Mouse (Mus musculus) CH12.LX (cell line): ENCODE data around the gene Ell2. TPM values are rescaled to one million over a fixed set of nuclear protein-coding genes. Genes with fewer than 3 reads are reported as not detected.

Source experiments
- DNase-seq: peaks from one replicate; pipeline ENCODE4 v3.0.0-alpha.2; 2013; ENCODE audit errors: extremely low read depth
- H3K27ac ChIP-seq: 2 replicates; pipeline ENCODE4 v1.5.1; 2012; ENCODE audit warnings: low read depth, mild to moderate bottlenecking, control low read depth, moderate library complexity; ENCODE audit not compliant: insufficient read depth
- H3K27me3 ChIP-seq: replicated peaks from 2 replicates; pipeline ENCODE3; 2012; ENCODE audit warnings: inconsistent platforms
- H3K36me3 ChIP-seq, 2 experiments: replicated peaks in 1 of 2; 2 replicates each; pipeline versions ENCODE3 to v1.6.1; 2012; ENCODE audit warnings: inconsistent platforms in 1 of 2, low read length in 1 of 2, mild to moderate bottlenecking in 1 of 2, mixed read lengths in 1 of 2, moderate library complexity in 1 of 2; ENCODE audit not compliant: control insufficient read depth in 1 of 2, insufficient read depth in 1 of 2
- H3K4me1 ChIP-seq, 2 experiments: 2 replicates each; pipeline ENCODE4 v1.6.1; 2012; ENCODE audit warnings: inconsistent platforms in 1 of 2, moderate library complexity in 1 of 2; ENCODE audit not compliant: insufficient read depth in 2 of 2, control insufficient read depth in 1 of 2
- H3K4me2 ChIP-seq: 2 replicates; pipeline ENCODE4 v1.6.1; 2012; ENCODE audit warnings: low read depth, mild to moderate bottlenecking, control low read depth; ENCODE audit not compliant: poor library complexity, insufficient read depth, severe bottlenecking
- H3K4me3 ChIP-seq, 3 experiments: fragments of 150-350 bp in 1 of 3; sonication (generic) in 1 of 3; replicated peaks in 1 of 3; 2 replicates each; pipeline versions ENCODE3 to v1.5.1; 2011 to 2012; ENCODE audit warnings: low read depth in 2 of 3, low read length in 2 of 3, mild to moderate bottlenecking in 2 of 3, moderate library complexity in 2 of 3, control low read depth in 1 of 3, improper control_type of control experiment in 1 of 3, inconsistent platforms in 1 of 3, mixed read lengths in 1 of 3; ENCODE audit not compliant: poor library complexity in 1 of 3
- H3K79me2 ChIP-seq: replicated peaks from 2 replicates; pipeline ENCODE4 v1.6.1; 2012; ENCODE audit warnings: mild to moderate bottlenecking, moderate library complexity; ENCODE audit not compliant: control insufficient read depth, poor library complexity, insufficient read depth, severe bottlenecking; ENCODE audit errors: extremely low read depth
- H3K9ac ChIP-seq: 2 replicates; pipeline ENCODE4 v1.6.1; 2012; ENCODE audit warnings: low read depth, mild to moderate bottlenecking, control low read depth, moderate library complexity; ENCODE audit not compliant: insufficient read depth
- H3K9me3 ChIP-seq: replicated peaks from 2 replicates; pipeline ENCODE3; 2012; ENCODE audit warnings: low read length, inconsistent platforms, mixed read lengths
- BHLHE40 ChIP-seq: IDR thresholded peaks from 2 replicates; pipeline ENCODE4 v1.6.1; 2011; ENCODE audit warnings: mild to moderate bottlenecking, low read depth, low read length, improper control_type of control experiment
- CHD2 ChIP-seq: IDR thresholded peaks from 2 replicates; pipeline ENCODE4 v1.6.1; 2011; ENCODE audit warnings: low read length, improper control_type of control experiment
- CTCF ChIP-seq, 2 experiments: IDR thresholded peaks in 1 of 2; conservative IDR thresholded peaks in 1 of 2; 2 replicates each; pipeline ENCODE4 v1.5.1; 2011 to 2012; ENCODE audit warnings: low read depth in 2 of 2, low read length in 2 of 2, improper control_type of control experiment in 1 of 2, inconsistent platforms in 1 of 2, mild to moderate bottlenecking in 1 of 2, moderate library complexity in 1 of 2
- ETS1 ChIP-seq: conservative IDR thresholded peaks from 2 replicates; pipeline ENCODE4 v1.6.1; 2012; ENCODE audit warnings: low read depth, mild to moderate bottlenecking, inconsistent platforms, low read length, improper control_type of control experiment, moderate library complexity
- GABPA ChIP-seq: IDR thresholded peaks from 2 replicates; pipeline ENCODE4 v1.6.1; 2012; ENCODE audit warnings: low read depth, low read length, improper control_type of control experiment, inconsistent platforms; ENCODE audit not compliant: insufficient replicate concordance
- KAT2A ChIP-seq: IDR thresholded peaks from 2 replicates; pipeline ENCODE4 v1.6.1; 2012; ENCODE audit warnings: low read length, improper control_type of control experiment, inconsistent platforms; ENCODE audit not compliant: insufficient replicate concordance
- MAFK ChIP-seq: IDR thresholded peaks from 2 replicates; pipeline ENCODE4 v1.6.1; 2011; ENCODE audit warnings: low read length, improper control_type of control experiment; ENCODE audit not compliant: insufficient replicate concordance
- MAZ ChIP-seq: IDR thresholded peaks from 2 replicates; pipeline ENCODE4 v1.6.1; 2012; ENCODE audit warnings: low read depth, mild to moderate bottlenecking, inconsistent platforms, low read length, improper control_type of control experiment, moderate library complexity
- MEF2A ChIP-seq: IDR thresholded peaks from 2 replicates; pipeline ENCODE4 v1.6.1; 2014; ENCODE audit warnings: low read depth, mild to moderate bottlenecking, inconsistent platforms, low read length, improper control_type of control experiment, borderline replicate concordance
- MXI1 ChIP-seq: IDR thresholded peaks from 2 replicates; pipeline ENCODE4 v1.6.1; 2011; ENCODE audit warnings: mild to moderate bottlenecking, low read depth, low read length, improper control_type of control experiment
- NELFE ChIP-seq: IDR thresholded peaks from 2 replicates; pipeline ENCODE4 v1.6.1; 2011; ENCODE audit warnings: low read depth, low read length, improper control_type of control experiment
- POLR2A ChIP-seq: IDR thresholded peaks from 2 replicates; pipeline ENCODE4 v1.6.1; 2011; ENCODE audit warnings: low read depth, mild to moderate bottlenecking, improper control_type of control experiment, low read length
- RAD21 ChIP-seq: IDR thresholded peaks from 2 replicates; pipeline ENCODE4 v1.6.1; 2011; ENCODE audit warnings: low read depth, mild to moderate bottlenecking, low read length, improper control_type of control experiment, moderate library complexity
- USF1 ChIP-seq: IDR thresholded peaks from 2 replicates; pipeline ENCODE4 v1.6.1; 2014; ENCODE audit warnings: low read depth, mild to moderate bottlenecking, inconsistent platforms, low read length, improper control_type of control experiment
- ZNF384 ChIP-seq: IDR thresholded peaks from 2 replicates; pipeline ENCODE4 v1.6.1; 2012; ENCODE audit warnings: low read depth, low read length, improper control_type of control experiment, inconsistent platforms
- dilution Hi-C: fragments of 300-500 bp; cut with MboI; formaldehyde crosslinking; loops from 2 replicates; pipeline ENCODE4 v1.14.3; 2020; ENCODE audit warnings: low sequenced_read_pairs; ENCODE audit not compliant: extremely low pct_unique_long_range_greater_than_20kb, extremely low pct_ligation_motif_present
- in situ Hi-C: fragments of 300-500 bp; cut with MboI; formaldehyde crosslinking; loops from 3 replicates; pipeline ENCODE4 v1.14.3; 2019; ENCODE audit warnings: low sequenced_read_pairs, low pct_ligation_motif_present, low pct_unique_long_range_greater_than_20kb, mixed read lengths
- polyA plus RNA-seq: library from polyadenylated mRNA; unstranded; fragments of >175 nt; gene quantifications from 2 replicates; pipeline ENCODE4 v1.2.1, GENCODE M21; 2012; ENCODE audit warnings: low read depth; ENCODE audit not compliant: insufficient read length
- total RNA-seq, 2 experiments: library from RNA; depleted of rRNA; stranded (reverse); fragments of 300-350 nt in 1 of 2; fragments of >200 nt in 1 of 2; gene quantifications; 2 replicates each; pipeline ENCODE4 v1.2.3; 2012 to 2014

Ell2 gene
- total and polyA plus RNA-seq, 3 experiments: 44.4 to 123 (median 50.9) TPM

DNA sequence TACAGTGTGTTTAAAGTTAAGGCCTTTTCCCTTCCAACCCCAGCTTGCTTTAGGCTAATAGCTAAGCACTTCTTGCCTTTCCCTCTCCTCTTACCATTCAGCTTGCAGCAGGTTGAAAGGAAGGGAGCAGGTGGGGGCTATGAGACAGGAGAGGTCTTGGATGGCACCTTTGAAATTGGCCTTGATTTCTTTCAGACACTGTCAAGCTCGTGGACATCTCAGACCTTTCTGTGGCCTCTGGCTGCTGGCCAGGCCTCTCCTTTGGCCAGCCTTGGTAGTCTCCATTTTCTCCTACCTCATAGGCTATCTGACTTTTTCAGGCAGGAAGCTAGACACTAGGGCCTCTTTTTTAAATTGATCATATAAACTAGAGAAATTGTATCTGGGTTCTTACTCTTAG, 70.1 kb downstream of the Ell2 start:
- dilution Hi-C loops (no loop called here), in situ Hi-C loops (no loop called here)
- Histone ChIP-seq H3K9me3 (no peaks in the 10 kb centered on the region), H3K27ac (no peak overlapping the region), H3K4me1 (peaks cover 0 to 15% of the 10 kb centered on the region in 2 experiments; a peak in 3 of 4 replicates), H3K79me2 (no peaks in the 10 kb centered on the region), H3K9ac (no peak overlapping the region), H3K27me3 (no peaks in the 10 kb centered on the region), H3K4me3 (no peak overlapping the region), H3K36me3 (peaks cover 29 to 66% of the 10 kb centered on the region in 2 experiments), H3K4me2 (no peak overlapping the region)
- TF ChIP-seq POLR2A (0 out of 2 replicates have a peak, but pooled peaks have one; percentile 21), USF1 (no peak), KAT2A (no peak)
- no peak for DNase-seq

DNA sequence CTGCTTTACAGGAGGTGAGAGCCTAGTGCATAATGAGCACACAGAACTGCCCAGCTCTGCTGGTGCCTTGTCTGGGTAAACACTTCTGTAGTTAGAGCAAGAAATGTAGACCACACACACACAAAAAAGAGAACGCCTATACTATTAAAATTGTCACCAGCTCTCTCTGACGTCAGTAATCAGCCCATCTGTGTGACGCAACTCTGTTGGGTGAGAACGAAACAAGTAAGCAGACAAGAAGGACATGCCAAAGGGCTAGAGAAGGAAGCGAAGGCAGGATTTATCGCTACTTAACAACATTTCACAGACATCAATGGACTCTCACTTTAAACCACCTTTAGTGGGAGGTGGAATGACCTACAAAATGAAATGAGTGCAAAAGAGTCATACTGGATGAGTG, 71.6 kb downstream of the Ell2 start:
- dilution Hi-C loops (no loop called here), in situ Hi-C loops (no loop called here)
- no peak for DNase-seq
- peaks cover 0 to 22% of the 10 kb centered on the region in 2 experiments; a peak in 3 of 4 replicates for H3K4me1 ChIP-seq
- H3K9ac ChIP-seq: no peak overlapping the region
- H3K79me2 ChIP-seq: no peaks in the 10 kb centered on the region
- no peaks in the 10 kb centered on the region for H3K27me3 ChIP-seq
- H3K36me3 ChIP-seq: peaks cover 21 to 54% of the 10 kb centered on the region in 2 experiments
- no peaks in the 10 kb centered on the region for H3K9me3 ChIP-seq
- no peak overlapping the region for H3K27ac ChIP-seq
- no peak overlapping the region for H3K4me2 ChIP-seq
- no peak overlapping the region for H3K4me3 ChIP-seq
- TF ChIP-seq ZNF384: no peak

DNA sequence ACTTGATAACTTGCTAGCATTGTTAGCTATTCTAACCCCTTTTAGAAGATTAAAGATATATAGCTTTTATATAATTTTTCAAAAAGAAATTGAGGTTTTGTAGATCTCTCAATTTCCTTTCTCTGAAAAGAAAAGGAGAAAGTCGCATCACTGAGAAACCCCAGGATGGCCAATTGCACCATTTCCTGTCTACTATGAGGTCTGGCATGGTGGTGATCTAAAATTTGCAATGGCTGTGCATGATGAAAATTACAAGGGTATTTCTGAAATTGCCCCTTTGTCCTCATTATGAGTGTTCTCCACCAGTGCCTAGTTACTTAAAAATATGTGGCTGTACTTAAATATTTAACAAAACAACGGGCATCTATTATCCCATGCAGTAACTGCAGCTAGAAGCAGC, 72.6 kb downstream of the Ell2 start:
- peaks cover 11 to 44% of the 10 kb centered on the region in 2 experiments for H3K36me3 ChIP-seq
- no peaks in the 10 kb centered on the region for H3K9me3 ChIP-seq
- no peaks in the 10 kb centered on the region for H3K79me2 ChIP-seq
- H3K4me3 ChIP-seq: no peak overlapping the region
- no peak for DNase-seq
- TF ChIP-seq CTCF (conservative IDR thresholded peaks at IDR 0.05 in 1 of 2, IDR thresholded peaks at IDR 0.05 in 1 of 2; ENCODE audit: low read depth in 2 of 2, low read length in 2 of 2) (no peak), ZNF384 (no peak), ETS1 (no peak), GABPA (no peak), MAZ (no peak), CHD2 (no peak), MAFK (no peak), RAD21 (no peak), BHLHE40 (no peak), MEF2A (no peak), MXI1 (no peak), NELFE (no peak)
- H3K27me3 ChIP-seq: no peaks in the 10 kb centered on the region
- H3K4me2 ChIP-seq: no peak overlapping the region
- peaks cover 0 to 22% of the 10 kb centered on the region in 2 experiments; a peak in 3 of 4 replicates for H3K4me1 ChIP-seq
- H3K9ac ChIP-seq: no peak overlapping the region
- dilution Hi-C loops (no loop called here), in situ Hi-C loops (no loop called here)
- H3K27ac ChIP-seq: no peak overlapping the region
